Mouse (Mus musculus): ENCODE results near the gene Pclo. TPM values are rescaled to one million over a fixed set of nuclear protein-coding genes. Genes with fewer than 3 reads are reported as not detected.

Gene Pclo
- total and polyA plus RNA-seq, 2 experiments from 2014 or later: 8.8 to 38.8 TPM

DNA sequence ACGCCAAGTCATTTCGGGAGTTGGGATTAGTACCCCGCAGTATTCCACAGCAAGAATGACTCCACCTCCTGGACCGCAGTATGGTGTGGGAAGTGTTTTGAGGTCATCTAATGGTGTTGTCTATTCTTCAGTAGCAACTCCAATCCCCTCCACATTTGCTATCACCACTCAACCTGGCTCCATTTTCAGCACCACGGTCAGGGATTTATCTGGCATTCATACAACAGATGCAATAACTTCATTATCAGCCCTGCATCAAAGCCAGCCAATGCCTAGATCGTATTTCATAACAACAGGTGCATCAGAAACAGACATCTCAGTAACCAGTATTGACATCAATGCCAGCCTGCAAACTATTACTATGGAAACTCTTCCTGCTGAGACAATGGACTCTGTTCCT is 165.7 kb downstream of the Pclo start:
- Histone ChIP-seq H3K4me3 (ENCODE audit: low read depth, low read length) (no peak overlapping the region), H3K27ac (ENCODE audit: low read depth, low read length) (no peak overlapping the region), H3K9me3 (ENCODE audit: low read length) (0 out of 2 replicates have a peak, but pooled peaks cover 7% of the 10 kb centered on the region), H3K4me2 (ENCODE audit: low read depth) (no peak overlapping the region), H3K27me3 (ENCODE audit: insufficient read depth, low read length) (no peaks in the 10 kb centered on the region), H3K4me1 (ENCODE audit: insufficient read depth) (no peaks in the 10 kb centered on the region), H3K9ac (no peak overlapping the region), H3K36me3 (ENCODE audit: insufficient read depth) (peaks cover 43% of the 10 kb centered on the region)
- WGBS: 90% methylated on average over 6 of the region's 6 CpGs
- ATAC-seq: no peak
- no peak for TF ChIP-seq CTCF (IDR thresholded peaks at IDR 0.05; ENCODE audit: low read depth)
- no peak for DNase-seq

- H3K27ac ChIP-seq (ENCODE audit: low read depth, low read length): no peak overlapping the region
- no peak overlapping the region for H3K4me3 ChIP-seq (ENCODE audit: low read depth, low read length)
- no peak overlapping the region for H3K4me2 ChIP-seq (ENCODE audit: low read depth)
- WGBS: 20% methylated on average over 2 of the region's 2 CpGs
- TF ChIP-seq CTCF (IDR thresholded peaks at IDR 0.05; ENCODE audit: low read depth): no peak
- H3K9me3 ChIP-seq (ENCODE audit: low read length): no peaks in the 10 kb centered on the region
- H3K9ac ChIP-seq: no peak overlapping the region
- H3K4me1 ChIP-seq (ENCODE audit: insufficient read depth): no peaks in the 10 kb centered on the region
- no peak for ATAC-seq
- DNase-seq: no peak
- no peaks in the 10 kb centered on the region for H3K27me3 ChIP-seq (ENCODE audit: insufficient read depth, low read length)
- no peaks in the 10 kb centered on the region for H3K36me3 ChIP-seq (ENCODE audit: insufficient read depth)
Observed at GRCm38 (mm10) chr5:14691995-14692394, 177.3 kb downstream of the Pclo start.

DNA sequence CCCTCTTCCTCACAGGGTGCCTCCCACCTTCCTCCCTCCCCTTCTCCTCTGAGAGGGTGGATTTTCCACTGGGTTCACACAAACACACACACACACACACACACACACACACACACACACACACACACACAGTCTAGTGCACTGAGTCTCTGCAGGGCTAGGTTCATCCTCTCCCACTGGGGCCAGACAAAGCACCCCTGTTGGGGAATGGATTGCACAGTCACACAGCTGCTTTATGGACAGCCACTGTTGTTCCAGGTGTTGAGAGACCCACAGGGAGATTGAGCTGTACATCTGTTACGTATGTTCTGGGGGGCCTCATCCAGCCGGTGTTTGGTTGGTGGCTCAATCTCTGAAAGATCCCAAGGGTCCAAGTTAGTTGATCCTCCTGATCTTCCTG is 182.0 kb downstream of the Pclo start:
- TF ChIP-seq CTCF (IDR thresholded peaks at IDR 0.05; ENCODE audit: low read depth): no peak
- no peaks in the 10 kb centered on the region for H3K4me1 ChIP-seq (ENCODE audit: insufficient read depth)
- H3K9me3 ChIP-seq (ENCODE audit: low read length): no peaks in the 10 kb centered on the region
- ATAC-seq: no peak
- WGBS: 94% methylated on average over 2 of the region's 2 CpGs
- no peak overlapping the region for H3K4me2 ChIP-seq (ENCODE audit: low read depth)
- H3K9ac ChIP-seq: no peak overlapping the region
- no peaks in the 10 kb centered on the region for H3K36me3 ChIP-seq (ENCODE audit: insufficient read depth)
- DNase-seq: no peak
- no peak overlapping the region for H3K27ac ChIP-seq (ENCODE audit: low read depth, low read length)
- H3K27me3 ChIP-seq (ENCODE audit: insufficient read depth, low read length): no peaks in the 10 kb centered on the region
- H3K4me3 ChIP-seq (ENCODE audit: low read depth, low read length): no peak overlapping the region

DNA sequence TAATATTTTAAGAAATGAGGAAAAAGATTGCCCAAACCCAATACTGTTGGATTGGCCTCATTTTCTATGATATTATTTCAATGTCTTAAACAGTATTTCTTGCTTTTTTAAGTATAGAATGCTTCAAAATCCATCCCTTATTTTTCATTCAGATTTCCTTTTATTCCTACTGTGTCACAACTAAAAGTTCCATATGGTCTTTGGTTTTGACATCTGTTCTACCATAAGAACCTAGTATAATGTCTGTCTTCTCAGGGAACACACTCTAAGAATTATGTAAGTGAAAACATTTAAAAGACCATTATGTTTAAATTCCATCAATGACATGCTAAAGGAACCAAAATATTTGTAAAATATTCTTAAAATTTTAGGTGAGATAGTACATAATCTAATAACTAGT is 186.2 kb downstream of the Pclo start:
- Histone ChIP-seq H3K4me3 (ENCODE audit: low read depth, low read length) (no peak overlapping the region), H3K9me3 (ENCODE audit: low read length) (no peaks in the 10 kb centered on the region), H3K4me1 (ENCODE audit: insufficient read depth) (no peaks in the 10 kb centered on the region), H3K9ac (no peak overlapping the region), H3K36me3 (ENCODE audit: insufficient read depth) (no peaks in the 10 kb centered on the region), H3K27ac (ENCODE audit: low read depth, low read length) (no peak overlapping the region), H3K27me3 (ENCODE audit: insufficient read depth, low read length) (no peaks in the 10 kb centered on the region), H3K4me2 (ENCODE audit: low read depth) (no peak overlapping the region)
- no peak for TF ChIP-seq CTCF (IDR thresholded peaks at IDR 0.05; ENCODE audit: low read depth)
- ATAC-seq: no peak
- no peak for DNase-seq

- no peaks in the 10 kb centered on the region for H3K4me1 ChIP-seq (ENCODE audit: insufficient read depth)
- no peak overlapping the region for H3K4me3 ChIP-seq (ENCODE audit: low read depth, low read length)
- no peak overlapping the region for H3K27ac ChIP-seq (ENCODE audit: low read depth, low read length)
- no peak for TF ChIP-seq CTCF (IDR thresholded peaks at IDR 0.05; ENCODE audit: low read depth)
- DNase-seq (no peak), ATAC-seq (no peak)
- no peaks in the 10 kb centered on the region for H3K27me3 ChIP-seq (ENCODE audit: insufficient read depth, low read length)
- H3K9me3 ChIP-seq (ENCODE audit: low read length): no peaks in the 10 kb centered on the region
- H3K36me3 ChIP-seq (ENCODE audit: insufficient read depth): no peaks in the 10 kb centered on the region
- H3K9ac ChIP-seq: no peak overlapping the region
- no peak overlapping the region for H3K4me2 ChIP-seq (ENCODE audit: low read depth)
- WGBS: 46% methylated on average over 2 of the region's 2 CpGs
Observed at GRCm38 (mm10) chr5:14705423-14705822, 190.7 kb downstream of the Pclo start.

GRCm38 (mm10) chr5:14707311-14707710 is 192.6 kb downstream of the Pclo start:
- ATAC-seq: no peak
- Histone ChIP-seq H3K9me3 (ENCODE audit: low read length) (no peaks in the 10 kb centered on the region), H3K27ac (ENCODE audit: low read depth, low read length) (no peak overlapping the region), H3K4me2 (ENCODE audit: low read depth) (no peak overlapping the region), H3K4me1 (ENCODE audit: insufficient read depth) (no peaks in the 10 kb centered on the region), H3K4me3 (ENCODE audit: low read depth, low read length) (no peak overlapping the region), H3K36me3 (ENCODE audit: insufficient read depth) (no peaks in the 10 kb centered on the region), H3K27me3 (ENCODE audit: insufficient read depth, low read length) (no peaks in the 10 kb centered on the region), H3K9ac (no peak overlapping the region)
- 69% methylated on average over 4 of the region's 4 CpGs for WGBS
- no peak for TF ChIP-seq CTCF (IDR thresholded peaks at IDR 0.05; ENCODE audit: low read depth)
- DNase-seq: no peak

- Histone ChIP-seq H3K9me3 (ENCODE audit: low read length) (no peaks in the 10 kb centered on the region), H3K27ac (ENCODE audit: low read depth, low read length) (no peak overlapping the region), H3K9ac (no peak overlapping the region), H3K27me3 (ENCODE audit: insufficient read depth, low read length) (no peaks in the 10 kb centered on the region), H3K4me3 (ENCODE audit: low read depth, low read length) (no peak overlapping the region), H3K4me2 (ENCODE audit: low read depth) (no peak overlapping the region), H3K4me1 (ENCODE audit: insufficient read depth) (no peaks in the 10 kb centered on the region), H3K36me3 (ENCODE audit: insufficient read depth) (no peaks in the 10 kb centered on the region)
- peak; percentile 42 for ATAC-seq
- no peak for DNase-seq
- 71% methylated on average over 3 of the region's 3 CpGs for WGBS
- no peak for TF ChIP-seq CTCF (IDR thresholded peaks at IDR 0.05; ENCODE audit: low read depth)
Observed at GRCm38 (mm10) chr5:14723576-14723975, 208.9 kb downstream of the Pclo start.
